Mouse (Mus musculus): Measurements from ENCODE around the gene Fastk. TPM values are rescaled to one million over a fixed set of nuclear protein-coding genes. Genes with fewer than 3 reads are reported as not detected.

Fastk gene
- 89.3 TPM for total RNA-seq (2023)

DNA sequence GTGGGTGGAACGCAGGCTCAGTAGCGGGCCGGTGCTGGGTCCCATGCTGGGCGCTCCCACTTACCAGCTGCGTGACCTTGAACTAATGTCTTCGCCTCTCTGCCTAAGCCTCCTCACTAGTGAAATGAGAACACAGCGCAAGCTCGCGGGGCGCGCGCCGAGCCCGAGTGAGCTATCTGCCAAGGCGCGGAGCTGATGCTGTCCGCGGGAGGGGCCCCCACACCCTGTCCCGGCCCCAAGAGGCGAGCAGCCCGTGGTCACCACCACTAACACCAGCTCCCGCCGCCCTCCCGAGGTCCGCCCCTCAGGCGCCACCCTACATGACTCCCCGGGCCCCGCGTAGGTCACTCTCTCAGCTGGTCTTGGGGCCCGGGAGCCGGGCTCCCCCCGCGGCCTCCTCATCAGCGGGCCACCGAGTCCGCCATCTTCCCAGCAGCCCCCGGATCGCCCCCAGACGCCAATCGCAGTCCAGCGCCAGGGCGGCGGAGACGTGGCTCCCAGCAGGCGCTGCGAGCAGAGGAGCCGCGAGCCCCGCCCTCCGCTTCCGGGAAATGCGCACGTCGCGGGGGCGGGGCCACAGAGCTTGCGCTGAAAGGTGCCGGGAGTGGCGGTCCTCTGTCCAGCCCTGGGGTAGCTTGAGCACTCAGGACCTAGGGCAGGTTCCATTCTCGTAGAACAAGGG, at the start of gene Fastk:
Gene Fastk, minus strand, starts transcription at position 542 of the 682 bp plus-strand sequence.

GRCm38 (mm10) chr5:24452030-24452690, 7.1 kb upstream of the Fastk start, which contains the start of gene Agap3:
TSS of gene Agap3 (plus strand) at chr5:24452177.

GRCm38 (mm10) chr5:24447624-24448298, 2.7 kb upstream of the Fastk start, which contains the start of gene Tmub1:
TSS of gene Tmub1 (minus strand) at chr5:24447854.

GRCm38 (mm10) chr5:24423129-24424003, 21.7 kb downstream of the Fastk start, which contains the start of the genes Cdk5 and Slc4a2:
TSS of gene Cdk5 (minus strand) at chr5:24423530.
TSS of gene Slc4a2 (plus strand) at chr5:24423837.

GRCm38 (mm10) chr5:24413042-24413693, 31.9 kb downstream of the Fastk start, which contains the start of gene Asic3:
TSS of gene Asic3 (plus strand) at chr5:24413392.

GRCm38 (mm10) chr5:24393392-24393997, 51.6 kb downstream of the Fastk start, which contains the start of gene Abcb8:
TSS of gene Abcb8 (plus strand) at chr5:24393663.

GRCm38 (mm10) chr5:24391864-24392263, 53.2 kb downstream of the Fastk start, which contains the start of gene Atg9b:
TSS of gene Atg9b (minus strand) at chr5:24392143.

Other genes starting within 250 kb of the Fastk start
- gene Kcnh2, start 93.7 kb downstream of the Fastk start, total RNA-seq (2023), result 5.1 TPM
- gene Nos3, start 80.5 kb downstream of the Fastk start, total RNA-seq (2023), result not detected
- not detected for gene Atg9b, start 53.1 kb downstream of the Fastk start, total RNA-seq (2023)
- 19.0 TPM for gene Abcb8, start 51.6 kb downstream of the Fastk start, total RNA-seq (2023)
- not detected for gene Asic3, start 31.9 kb downstream of the Fastk start, total RNA-seq (2023)
- gene Cdk5, start 21.8 kb downstream of the Fastk start, total RNA-seq (2023), result 29.1 TPM
- gene Slc4a2, start 21.4 kb downstream of the Fastk start, total RNA-seq (2023), result 60.0 TPM
- gene Tmub1, start 2.6 kb upstream of the Fastk start, total RNA-seq (2023), result 21.2 TPM
- gene Agap3, start 6.9 kb upstream of the Fastk start, total RNA-seq (2023), result 92.4 TPM
- gene Gbx1, start 81.9 kb upstream of the Fastk start, total RNA-seq (2023), result not detected
- not detected for gene Asb10, start 95.7 kb upstream of the Fastk start, total RNA-seq (2023)
- not detected for gene 4931409K22Rik, start 111.5 kb upstream of the Fastk start, total RNA-seq (2023)
- 41.3 TPM for gene Abcf2, start 132.2 kb upstream of the Fastk start, total RNA-seq (2023)
- gene Chpf2, start 141.5 kb upstream of the Fastk start, total RNA-seq (2023), result 37.3 TPM
- not detected for gene Smarcd3, start 179.1 kb upstream of the Fastk start, total RNA-seq (2023)
- 89.6 TPM for gene Nub1, start 240.2 kb upstream of the Fastk start, total RNA-seq (2023)

Measured in CD8-positive naive resting alpha-beta T cell, adult 57 days (primary cell).